Mouse (Mus musculus): ENCODE results near the gene Ralgapb. TPM values are rescaled to one million over a fixed set of nuclear protein-coding genes. Genes with fewer than 3 reads are reported as not detected.
A peak's percentile ranks its signal among the peaks of the same experiment; 100 is the strongest.

Ralgapb gene
- polyA plus RNA-seq (2014; fragmentation: Nextera tagmentation; extraction: Ambion mirVana), result 25.6 and 32.4 TPM in 2 replicates

GRCm38 (mm10) chr2:158409595-158410021 lies at the start of gene Ralgapb:
Ralgapb (plus strand) TSS chr2:158409848.
- peak within 1 kb of the TSS; percentile 83 for H3K9ac ChIP-seq (ENCODE audit: low read depth, low read length)
- peak within 1 kb of the TSS; percentile 82 for H3K27ac ChIP-seq (ENCODE audit: low read depth, low read length)
- peak; percentile 99 for DNase-seq (ENCODE audit: low spot score)
- peak within 1 kb of the TSS; percentile 89 for H3K4me3 ChIP-seq (ENCODE audit: low read depth, low read length)
- H3K27me3 ChIP-seq (ENCODE audit: control insufficient read depth, insufficient read depth, low read length), result no peaks in the 10 kb centered on the region
- H3K9me3 ChIP-seq (ENCODE audit: control insufficient read depth, low read length), result no peaks in the 10 kb centered on the region
- peak within 1 kb of the TSS; percentile 85 for H3K4me2 ChIP-seq (replicated peaks; ENCODE audit: low read depth, low read length)
- no peaks in the 10 kb centered on the region for H3K4me1 ChIP-seq (replicated peaks; ENCODE audit: control insufficient read depth, insufficient read depth, low read length)
- under 1% methylated on average over 45 of the region's 46 CpGs for WGBS
- ATAC-seq (ENCODE audit: low FRiP score), result peak; percentile 93
- H3K36me3 ChIP-seq (ENCODE audit: control insufficient read depth, insufficient read depth, low read length), result no peaks in the 10 kb centered on the region

- peak; percentile 95 for DNase-seq (ENCODE audit: low spot score)
- Histone ChIP-seq H3K4me1 (replicated peaks; ENCODE audit: control insufficient read depth, insufficient read depth, low read length) (0 out of 2 replicates have a peak, but pooled peaks cover 5% of the 10 kb centered on the region), H3K9me3 (ENCODE audit: control insufficient read depth, low read length) (no peaks in the 10 kb centered on the region), H3K36me3 (ENCODE audit: control insufficient read depth, insufficient read depth, low read length) (peaks cover 20% of the 10 kb centered on the region), H3K9ac (ENCODE audit: low read depth, low read length) (peak overlapping the region; percentile 96), H3K27ac (ENCODE audit: low read depth, low read length) (peak overlapping the region; percentile 68), H3K4me2 (replicated peaks; ENCODE audit: low read depth, low read length) (peak overlapping the region; percentile 68), H3K4me3 (ENCODE audit: low read depth, low read length) (peak overlapping the region; percentile 91), H3K27me3 (ENCODE audit: control insufficient read depth, insufficient read depth, low read length) (no peaks in the 10 kb centered on the region)
- peak; percentile 87 for ATAC-seq (ENCODE audit: low FRiP score)
- WGBS, result under 1% methylated on average over 41 of the region's 41 CpGs
These were observed 48.6 kb upstream of the Ralgapb start for GRCm38 (mm10) chr2:158360873-158361677.

- Histone ChIP-seq H3K36me3 (ENCODE audit: control insufficient read depth, insufficient read depth, low read length) (peaks cover 19% of the 10 kb centered on the region; the same call in 1 of the 2 replicates), H3K4me3 (ENCODE audit: low read depth, low read length) (no peak overlapping the region; the same call in 1 of the 2 replicates), H3K4me2 (replicated peaks; ENCODE audit: low read depth, low read length) (no peak overlapping the region), H3K4me1 (replicated peaks; ENCODE audit: control insufficient read depth, insufficient read depth, low read length) (0 out of 2 replicates have a peak, but pooled peaks cover 5% of the 10 kb centered on the region), H3K27ac (ENCODE audit: low read depth, low read length) (peak overlapping the region; percentile 21; the same call in 1 of the 2 replicates), H3K9me3 (ENCODE audit: control insufficient read depth, low read length) (no peaks in the 10 kb centered on the region), H3K27me3 (ENCODE audit: control insufficient read depth, insufficient read depth, low read length) (no peaks in the 10 kb centered on the region), H3K9ac (ENCODE audit: low read depth, low read length) (no peak overlapping the region)
- peak; percentile 66; the same call in 1 of the 2 replicates for ATAC-seq (ENCODE audit: low FRiP score)
- 34% methylated on average over 8 of the region's 8 CpGs for WGBS
- no peak for DNase-seq (ENCODE audit: low spot score)
These were observed 47.8 kb upstream of the Ralgapb start for GRCm38 (mm10) chr2:158361678-158362320.

GRCm38 (mm10) chr2:158364175-158364574 lies 45.5 kb upstream of the Ralgapb start:
- no peak overlapping the region for H3K4me2 ChIP-seq (replicated peaks; ENCODE audit: low read depth, low read length)
- WGBS, result 81% methylated on average over 4 of the region's 4 CpGs
- H3K4me3 ChIP-seq (ENCODE audit: low read depth, low read length), result no peak overlapping the region
- H3K9ac ChIP-seq (ENCODE audit: low read depth, low read length), result no peak overlapping the region
- DNase-seq (ENCODE audit: low spot score), result no peak
- H3K27ac ChIP-seq (ENCODE audit: low read depth, low read length), result no peak overlapping the region
- H3K27me3 ChIP-seq (ENCODE audit: control insufficient read depth, insufficient read depth, low read length), result no peaks in the 10 kb centered on the region
- ATAC-seq (ENCODE audit: low FRiP score), result no peak
- H3K36me3 ChIP-seq (ENCODE audit: control insufficient read depth, insufficient read depth, low read length), result peaks cover 5% of the 10 kb centered on the region; the same call in 1 of the 2 replicates
- 0 out of 2 replicates have a peak, but pooled peaks cover 5% of the 10 kb centered on the region for H3K4me1 ChIP-seq (replicated peaks; ENCODE audit: control insufficient read depth, insufficient read depth, low read length)
- H3K9me3 ChIP-seq (ENCODE audit: control insufficient read depth, low read length), result no peaks in the 10 kb centered on the region

GRCm38 (mm10) chr2:158365099-158365850 lies 44.4 kb upstream of the Ralgapb start:
- Histone ChIP-seq H3K9ac (ENCODE audit: low read depth, low read length) (no peak overlapping the region), H3K27ac (ENCODE audit: low read depth, low read length) (no peak overlapping the region), H3K4me2 (replicated peaks; ENCODE audit: low read depth, low read length) (no peak overlapping the region), H3K9me3 (ENCODE audit: control insufficient read depth, low read length) (no peaks in the 10 kb centered on the region), H3K36me3 (ENCODE audit: control insufficient read depth, insufficient read depth, low read length) (no peaks in the 10 kb centered on the region), H3K4me3 (ENCODE audit: low read depth, low read length) (no peak overlapping the region), H3K4me1 (replicated peaks; ENCODE audit: control insufficient read depth, insufficient read depth, low read length) (0 out of 2 replicates have a peak, but pooled peaks cover 1% of the 10 kb centered on the region), H3K27me3 (ENCODE audit: control insufficient read depth, insufficient read depth, low read length) (no peaks in the 10 kb centered on the region)
- ATAC-seq (ENCODE audit: low FRiP score) (no peak), DNase-seq (ENCODE audit: low spot score) (no peak)
- WGBS, result 70% methylated on average over 12 of the region's 12 CpGs

- no peaks in the 10 kb centered on the region for H3K9me3 ChIP-seq (ENCODE audit: control insufficient read depth, low read length)
- no peak overlapping the region for H3K27ac ChIP-seq (ENCODE audit: low read depth, low read length)
- DNase-seq (ENCODE audit: low spot score) (no peak), ATAC-seq (ENCODE audit: low FRiP score) (no peak)
- H3K4me2 ChIP-seq (replicated peaks; ENCODE audit: low read depth, low read length), result no peak overlapping the region
- H3K4me3 ChIP-seq (ENCODE audit: low read depth, low read length), result no peak overlapping the region
- H3K4me1 ChIP-seq (replicated peaks; ENCODE audit: control insufficient read depth, insufficient read depth, low read length), result no peaks in the 10 kb centered on the region
- no peak overlapping the region for H3K9ac ChIP-seq (ENCODE audit: low read depth, low read length)
- WGBS, result 90% methylated on average over 5 of the region's 5 CpGs
- H3K27me3 ChIP-seq (ENCODE audit: control insufficient read depth, insufficient read depth, low read length), result no peaks in the 10 kb centered on the region
- no peaks in the 10 kb centered on the region for H3K36me3 ChIP-seq (ENCODE audit: control insufficient read depth, insufficient read depth, low read length)
These were observed 42.0 kb upstream of the Ralgapb start for GRCm38 (mm10) chr2:158367654-158368053.

- no peak overlapping the region for H3K9ac ChIP-seq (ENCODE audit: low read depth, low read length)
- ATAC-seq (ENCODE audit: low FRiP score) (no peak), DNase-seq (ENCODE audit: low spot score) (no peak)
- 93% methylated on average over 8 of the region's 8 CpGs for WGBS
- no peaks in the 10 kb centered on the region for H3K36me3 ChIP-seq (ENCODE audit: control insufficient read depth, insufficient read depth, low read length)
- H3K27ac ChIP-seq (ENCODE audit: low read depth, low read length), result no peak overlapping the region
- no peaks in the 10 kb centered on the region for H3K9me3 ChIP-seq (ENCODE audit: control insufficient read depth, low read length)
- no peaks in the 10 kb centered on the region for H3K27me3 ChIP-seq (ENCODE audit: control insufficient read depth, insufficient read depth, low read length)
- no peak overlapping the region for H3K4me3 ChIP-seq (ENCODE audit: low read depth, low read length)
- H3K4me1 ChIP-seq (replicated peaks; ENCODE audit: control insufficient read depth, insufficient read depth, low read length), result no peaks in the 10 kb centered on the region
- H3K4me2 ChIP-seq (replicated peaks; ENCODE audit: low read depth, low read length), result no peak overlapping the region
These were observed 41.3 kb upstream of the Ralgapb start for GRCm38 (mm10) chr2:158368313-158368712.

- DNase-seq (ENCODE audit: low spot score) (no peak), ATAC-seq (ENCODE audit: low FRiP score) (no peak)
- Histone ChIP-seq H3K27me3 (ENCODE audit: control insufficient read depth, insufficient read depth, low read length) (no peaks in the 10 kb centered on the region), H3K27ac (ENCODE audit: low read depth, low read length) (no peak overlapping the region), H3K36me3 (ENCODE audit: control insufficient read depth, insufficient read depth, low read length) (no peaks in the 10 kb centered on the region), H3K4me2 (replicated peaks; ENCODE audit: low read depth, low read length) (no peak overlapping the region), H3K4me1 (replicated peaks; ENCODE audit: control insufficient read depth, insufficient read depth, low read length) (no peaks in the 10 kb centered on the region), H3K4me3 (ENCODE audit: low read depth, low read length) (no peak overlapping the region), H3K9me3 (ENCODE audit: control insufficient read depth, low read length) (no peaks in the 10 kb centered on the region), H3K9ac (ENCODE audit: low read depth, low read length) (no peak overlapping the region)
- 83% methylated on average over 3 of the region's 3 CpGs for WGBS
These were observed 40.0 kb upstream of the Ralgapb start for GRCm38 (mm10) chr2:158369474-158370172.

Data from hindbrain, embryonic 11.5 days (tissue).